Mouse (Mus musculus) left cerebral cortex, postnatal 14 days (tissue): ENCODE data around the gene Arrdc2. TPM values are rescaled to one million over a fixed set of nuclear protein-coding genes. Genes with fewer than 3 reads are reported as not detected.
"Not testable (repeated sequence)": the region's sequence is repeated elsewhere in the genome, so short reads cannot be mapped to it uniquely, and the experiment has no call there.

Experiments
- DNase-seq, 2 experiments: peaks; one replicate each; pipeline ENCODE4 v3.0.0; 2021 to 2022; ENCODE audit warnings: low spot score in 2 of 2, mixed read lengths in 1 of 2
- intact Hi-C: fragments of 180-260 bp; cut with DNase I; formaldehyde crosslinking; loops from one replicate; pipeline ENCODE4 v1.15.1; 2025
- total RNA-seq, 2 experiments: library from RNA; stranded (reverse); gene quantifications; 2 replicates each; pipeline ENCODE4 v1.2.3; 2021

Gene Arrdc2
- total RNA-seq, 2 experiments from 2014 or later, result 10.2 to 17.2 TPM

DNA sequence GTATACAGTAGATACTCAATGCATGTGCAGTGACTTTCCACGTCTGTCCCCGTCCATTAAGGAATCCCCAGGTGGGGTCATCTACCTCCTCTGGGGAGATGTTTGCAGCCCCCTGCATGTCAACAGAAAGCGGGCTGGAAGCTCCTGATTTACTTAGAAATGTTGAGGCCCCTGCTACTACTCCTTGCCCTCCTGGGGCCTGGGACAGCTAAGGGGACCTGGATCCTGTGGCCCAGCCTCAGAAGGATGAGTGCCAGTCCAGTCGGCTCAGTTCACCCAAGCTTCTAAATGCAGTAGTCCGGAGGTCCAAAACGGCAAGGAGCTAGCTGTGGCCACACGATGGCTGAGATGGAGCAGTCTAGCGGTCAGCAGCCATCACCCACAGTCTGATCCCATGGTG lies 4.4 kb upstream of the Arrdc2 start:
- DNase-seq, result no peak
- intact Hi-C loops, result loop anchor here (1.0 to 5.0 kb wide), 2 partner anchors 25 to 77 kb away; no protein-coding TSS in a partner anchor

DNA sequence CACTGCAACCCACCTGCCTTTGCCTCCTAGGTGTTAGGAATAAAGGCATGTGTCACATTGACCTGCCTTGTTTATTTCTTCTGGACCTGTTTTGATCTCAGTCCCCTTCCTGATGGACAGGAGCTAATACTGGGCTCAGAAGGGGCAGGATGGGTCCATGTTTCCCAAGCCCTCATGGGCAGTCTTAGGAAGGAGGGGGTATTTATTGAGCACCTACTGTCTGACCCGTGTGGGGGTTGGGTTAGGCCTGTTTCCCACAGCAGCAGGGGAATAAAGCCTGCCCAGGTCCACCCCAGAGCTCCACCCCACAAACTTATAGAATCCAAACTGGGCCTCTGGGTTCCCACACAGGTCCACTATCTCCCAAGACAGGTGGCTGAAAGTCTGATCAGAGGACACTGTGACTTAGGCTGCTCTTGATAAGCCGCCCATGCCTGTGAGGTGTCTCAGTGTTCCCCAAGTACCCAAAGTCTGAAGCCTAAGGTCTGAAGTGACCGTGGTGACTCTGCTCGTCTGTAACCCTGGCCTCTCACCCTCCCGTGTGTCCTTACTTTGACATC lies 3.8 kb upstream of the Arrdc2 start:
- DNase-seq, result no peak
- intact Hi-C loops, result loop anchor here (5.0 kb wide), 1 partner anchor 76 kb away; no protein-coding TSS in a partner anchor

DNA sequence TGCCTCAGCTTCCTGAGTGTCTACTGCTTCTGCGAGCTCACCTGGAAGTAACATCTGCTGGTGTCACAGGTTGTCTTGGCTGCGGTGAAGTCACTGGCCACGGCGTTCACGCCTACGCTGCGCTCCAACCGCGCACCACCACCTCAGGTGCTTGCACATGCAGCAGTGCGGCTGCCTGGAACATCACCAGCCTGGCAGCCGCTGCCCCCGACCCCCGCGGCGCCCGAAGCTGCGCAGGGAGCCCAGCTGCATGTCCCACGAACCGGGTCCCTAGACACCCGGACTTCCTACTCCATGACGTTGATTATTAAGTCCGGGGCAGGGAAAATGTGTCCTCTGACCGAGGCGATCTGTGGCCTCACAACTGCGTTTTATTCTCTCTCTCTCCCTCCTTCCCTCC lies 3.0 kb upstream of the Arrdc2 start:
- intact Hi-C loops, result loop anchor here (5.0 kb wide), 1 partner anchor 75 kb away; no protein-coding TSS in a partner anchor
- no peak for DNase-seq

DNA sequence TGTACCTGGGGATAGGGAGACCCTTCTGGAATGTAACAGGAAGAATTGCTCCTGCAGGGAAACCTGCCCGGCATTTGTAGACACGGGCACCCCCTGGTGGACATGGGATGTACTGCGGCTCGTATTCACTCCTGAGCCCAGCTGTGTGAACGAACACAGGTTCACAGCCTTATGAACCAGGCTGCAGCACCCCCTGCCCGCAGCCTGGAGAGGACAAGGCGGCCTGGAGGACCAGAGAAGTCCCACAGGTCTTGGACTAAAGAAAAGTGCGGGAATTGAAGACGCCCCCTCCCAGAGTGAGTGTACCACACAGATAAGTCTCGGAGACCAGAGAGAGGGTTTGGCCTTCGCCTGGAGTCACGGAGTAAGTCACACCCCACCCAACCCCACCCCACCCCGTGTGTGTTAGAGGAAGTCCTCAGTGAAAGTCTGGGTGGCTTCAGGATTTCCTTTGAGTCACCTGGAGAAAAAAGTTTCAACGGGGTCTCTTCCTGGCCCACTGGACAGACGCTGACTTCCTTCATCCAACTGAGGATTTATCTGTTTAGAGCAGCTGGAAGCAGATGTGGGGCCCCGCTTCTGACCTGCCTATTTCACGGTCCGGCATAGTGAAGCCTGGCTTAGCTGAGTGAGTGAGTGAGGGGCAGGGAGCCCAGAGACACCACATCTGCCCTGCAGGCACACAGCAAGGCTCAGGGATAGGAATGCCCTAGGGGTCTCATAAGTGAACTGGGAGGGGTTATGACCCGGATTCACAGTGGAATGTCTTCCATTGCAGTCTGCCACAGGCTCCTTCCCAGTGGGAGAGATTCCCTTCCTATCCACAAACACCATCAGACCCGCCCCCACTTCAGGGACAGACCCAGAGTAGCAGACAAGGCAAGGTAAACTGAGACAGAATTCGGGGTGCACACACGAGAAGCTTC lies 1.9 kb upstream of the Arrdc2 start:
- intact Hi-C loops, result loop anchor here (2.0 to 5.0 kb wide), 2 partner anchors 74 to 123 kb away; partner anchors contain the start of gene Gm3336
- peak; percentile 91 to 94 for DNase-seq

DNA sequence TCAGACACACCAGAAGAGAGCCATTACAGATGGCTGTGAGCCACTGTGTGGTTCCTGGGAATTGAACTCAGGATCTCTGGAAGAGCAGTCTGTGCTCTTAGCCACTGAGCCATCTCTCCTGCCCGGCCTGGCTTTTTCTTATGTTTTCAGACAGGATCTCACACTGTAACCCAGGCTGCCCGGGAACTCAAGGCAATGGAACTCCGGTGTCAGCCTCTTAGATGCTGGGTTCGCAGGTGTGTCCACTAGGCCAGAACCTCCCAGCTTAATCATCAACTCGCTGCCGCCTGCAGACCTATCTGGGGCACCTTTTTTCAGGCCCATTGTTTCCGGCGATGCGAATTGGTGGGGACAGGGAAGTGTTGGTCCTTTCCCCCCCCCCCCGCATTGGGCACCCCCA lies 1.1 kb upstream of the Arrdc2 start:
- intact Hi-C loops, result loop anchor here (2.0 to 5.0 kb wide), 2 partner anchors 73 to 122 kb away; partner anchors contain the start of gene Gm3336
- no peak for DNase-seq

DNA sequence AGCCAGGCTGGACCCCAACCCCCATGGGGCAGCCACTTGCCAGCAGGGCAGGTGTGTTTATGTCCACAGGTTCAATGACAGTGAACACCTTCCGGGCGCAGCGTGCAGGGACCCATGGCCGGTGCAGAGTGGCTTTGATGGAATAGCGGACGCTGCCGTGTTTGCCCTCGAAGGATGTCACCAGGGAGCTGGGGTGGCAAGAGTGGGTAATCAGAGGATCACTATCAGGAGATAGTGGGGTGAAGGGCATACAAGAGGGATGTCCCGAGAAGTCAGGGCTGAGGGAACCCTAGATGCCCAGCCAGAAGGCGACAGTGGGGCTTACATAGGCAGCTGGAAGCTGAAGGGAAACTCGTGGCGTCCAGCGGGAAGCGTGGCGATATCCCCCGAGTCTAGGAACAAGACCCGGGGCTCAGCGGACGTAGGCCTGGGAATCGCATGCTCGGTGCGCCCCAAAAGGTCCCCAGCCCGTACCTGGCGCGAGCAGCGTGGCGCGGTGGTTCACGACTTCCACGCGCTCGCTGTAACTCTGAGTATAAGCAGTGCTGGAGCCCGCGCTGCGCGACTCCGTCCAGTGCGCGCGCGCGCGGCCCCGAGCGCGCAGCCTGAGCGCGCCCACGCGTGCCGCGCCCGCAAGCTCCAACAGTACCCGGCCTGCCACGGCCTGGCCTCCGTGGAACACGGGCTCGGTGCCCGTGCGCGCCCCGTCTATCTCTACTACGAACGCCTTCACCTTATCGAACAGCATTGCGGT lies 689 bp downstream of the Arrdc2 start:
- intact Hi-C loops, result no loop called here

DNA sequence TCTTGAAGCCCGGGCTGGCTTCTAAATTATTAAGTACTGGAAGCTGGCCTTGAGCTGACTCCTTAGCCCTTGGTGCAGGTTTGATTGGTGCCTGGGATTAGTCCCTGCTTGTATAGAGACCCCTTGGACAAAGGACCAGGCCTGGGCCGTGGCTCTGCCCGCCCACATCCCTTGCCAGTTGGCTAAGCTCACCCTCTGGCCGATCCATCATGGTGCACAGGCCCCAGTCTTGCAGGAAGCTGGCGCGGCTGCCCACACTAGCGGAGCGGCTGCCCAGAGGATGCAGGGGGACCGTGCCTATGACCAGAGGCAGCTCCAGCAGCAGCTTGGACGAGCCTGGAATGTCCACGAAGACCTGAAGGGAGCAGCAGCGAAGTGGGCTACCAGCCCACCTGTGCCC lies 2.9 kb downstream of the Arrdc2 start:
- intact Hi-C loops, result no loop called here
- no peak for DNase-seq

More for the DNA sequence above, 689 bp downstream of the Arrdc2 start:
- DNase-seq, result no peak

DNA sequence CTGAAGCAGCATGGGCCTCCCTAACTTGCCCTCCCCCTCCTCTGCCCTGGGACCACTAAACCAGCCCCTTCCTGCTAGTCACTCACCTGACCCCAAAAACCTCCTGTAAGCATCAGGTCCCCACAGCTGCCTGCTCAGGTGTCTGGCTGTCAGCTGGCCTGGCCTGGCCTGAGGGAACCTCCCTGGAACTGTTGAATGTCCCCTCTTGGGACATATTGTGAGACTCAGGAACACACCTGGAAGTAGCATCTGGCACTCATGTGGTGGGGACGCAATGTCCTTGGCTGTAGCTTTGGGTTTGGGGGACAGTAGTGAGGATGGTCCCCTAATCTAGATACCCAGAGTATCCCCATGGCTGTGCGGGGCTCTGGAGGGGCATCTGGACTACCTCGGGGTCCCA lies 5.4 kb downstream of the Arrdc2 start:
- DNase-seq, result no peak
- intact Hi-C loops, result no loop called here

DNA sequence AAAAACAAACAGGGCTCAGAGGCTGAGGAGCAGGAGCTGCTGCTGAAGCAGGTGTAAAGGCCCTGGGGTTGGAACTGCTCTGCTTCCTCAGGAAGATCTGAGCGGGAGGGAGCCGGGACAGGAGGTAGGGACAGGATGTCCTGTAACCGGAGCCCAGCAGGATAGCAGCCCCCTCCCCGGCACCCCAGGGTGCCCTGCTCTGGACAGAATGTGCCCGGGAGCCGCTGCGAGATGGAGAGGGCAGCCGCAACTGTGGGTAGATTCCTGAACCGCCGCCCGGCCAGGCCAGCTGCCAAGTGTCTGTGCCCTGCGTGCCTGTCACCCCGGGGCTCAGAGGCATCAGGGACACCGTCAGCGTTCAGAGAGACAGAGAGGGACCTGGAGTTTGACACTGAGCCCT lies 6.0 kb downstream of the Arrdc2 start:
- DNase-seq, result peak in 1 of 2 experiments; percentile 48
- intact Hi-C loops, result no loop called here

DNA sequence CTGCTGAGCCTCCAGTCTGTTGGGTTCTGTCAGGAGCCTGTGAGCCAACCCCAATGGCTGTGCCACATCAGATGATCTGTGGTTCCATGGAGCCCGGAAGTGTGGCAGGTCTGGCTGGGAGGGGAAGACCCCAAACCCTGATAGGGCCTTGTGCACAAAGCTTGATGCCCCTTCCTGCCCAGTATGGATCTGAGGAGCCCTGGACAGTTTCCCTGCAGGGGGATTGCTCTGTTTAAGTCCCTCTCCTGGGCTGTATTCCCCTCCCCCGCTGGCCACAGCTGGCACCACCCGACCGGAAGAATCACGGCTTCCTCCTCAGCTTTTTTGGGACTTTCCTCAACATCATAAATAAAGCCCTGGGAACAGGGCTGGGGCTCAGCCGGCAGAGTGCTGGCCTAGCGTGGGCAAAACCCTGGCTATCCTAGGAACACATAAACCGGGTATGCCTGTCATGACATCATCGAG lies 6.5 kb downstream of the Arrdc2 start:
- no peak for DNase-seq
- intact Hi-C loops, result no loop called here

DNA sequence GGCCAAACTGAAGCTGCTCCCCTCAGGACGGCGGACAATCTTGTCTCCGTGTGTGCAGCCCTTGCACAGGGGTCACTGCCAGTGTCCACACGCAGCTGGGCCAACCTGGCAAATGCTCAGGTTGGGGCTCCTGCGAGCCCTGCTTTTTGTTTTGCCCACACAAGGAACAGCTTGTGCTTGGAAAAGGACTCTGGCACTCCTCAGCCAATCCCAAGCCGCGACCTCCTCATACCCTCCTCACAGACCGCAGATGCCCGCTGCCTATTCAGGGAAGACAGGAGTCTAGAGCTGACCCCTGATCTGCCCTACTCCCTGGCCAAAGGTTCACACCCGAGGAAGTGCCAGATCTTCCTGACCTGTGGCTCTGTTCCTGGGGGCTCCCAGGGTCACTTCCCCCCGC lies 7.1 kb downstream of the Arrdc2 start:
- DNase-seq, result no peak
- intact Hi-C loops, result no loop called here

DNA sequence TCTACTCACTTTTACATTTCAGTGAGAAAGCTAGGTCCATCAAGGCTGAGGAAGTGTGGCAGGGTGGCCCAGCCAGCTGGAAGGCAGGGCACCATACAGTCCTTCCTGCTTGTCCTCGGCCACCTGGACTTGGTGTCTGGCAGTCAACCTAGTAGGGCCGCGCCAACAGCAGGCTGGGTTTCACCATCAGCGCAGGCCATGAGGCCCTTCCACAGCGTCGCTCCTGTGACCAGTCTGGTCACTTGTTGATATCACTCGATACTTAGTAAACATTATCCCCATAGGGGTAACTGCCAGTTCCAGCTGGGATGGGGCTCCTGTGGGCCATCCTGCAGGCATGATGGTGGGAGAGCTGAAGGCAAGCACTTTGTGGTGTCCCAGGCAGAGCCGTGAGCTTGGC lies 8.0 kb downstream of the Arrdc2 start:
- intact Hi-C loops, result no loop called here

DNA sequence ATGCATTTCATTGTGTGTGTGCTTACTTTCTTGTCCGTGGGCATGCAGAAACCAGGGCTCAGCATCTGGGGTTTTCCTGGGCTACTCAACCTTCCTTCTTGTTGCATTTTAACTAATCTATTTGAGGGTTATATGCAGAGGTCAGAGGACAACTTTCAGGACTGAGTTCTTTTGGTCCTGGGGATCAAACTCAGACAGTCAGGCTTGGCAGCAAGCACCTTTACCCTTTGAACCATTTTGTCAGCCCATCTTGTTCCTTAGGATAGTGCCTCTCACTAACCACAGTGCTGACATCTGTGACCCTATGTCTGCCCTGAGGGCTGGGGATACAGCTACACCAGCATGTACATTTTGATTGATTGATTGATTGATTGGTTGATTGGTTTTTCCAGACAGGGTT lies 11.7 kb downstream of the Arrdc2 start:
- DNase-seq, result no peak
- intact Hi-C loops, result no loop called here

More for the DNA sequence above, 8.0 kb downstream of the Arrdc2 start:
- no peak for DNase-seq

DNA sequence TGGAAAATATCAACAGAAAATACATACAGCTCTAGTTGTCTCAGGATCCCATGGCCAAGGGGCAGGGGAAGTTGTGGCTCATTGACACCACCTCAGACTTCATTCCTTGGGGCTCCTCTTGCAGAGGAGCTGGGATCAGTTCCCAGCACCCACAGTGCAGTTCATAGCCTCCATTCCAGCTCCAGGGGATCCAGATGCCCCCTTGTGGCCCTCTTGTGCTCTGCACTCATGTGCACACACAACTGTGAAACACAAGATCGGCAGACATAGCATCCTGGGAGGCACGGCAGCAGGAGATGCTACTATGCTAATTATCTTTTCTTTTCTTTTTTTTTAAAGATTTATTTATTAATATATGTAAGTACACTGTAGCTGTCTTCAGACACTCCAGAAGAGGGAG lies 12.5 kb downstream of the Arrdc2 start:
- no peak for DNase-seq
- intact Hi-C loops, result no loop called here

DNA sequence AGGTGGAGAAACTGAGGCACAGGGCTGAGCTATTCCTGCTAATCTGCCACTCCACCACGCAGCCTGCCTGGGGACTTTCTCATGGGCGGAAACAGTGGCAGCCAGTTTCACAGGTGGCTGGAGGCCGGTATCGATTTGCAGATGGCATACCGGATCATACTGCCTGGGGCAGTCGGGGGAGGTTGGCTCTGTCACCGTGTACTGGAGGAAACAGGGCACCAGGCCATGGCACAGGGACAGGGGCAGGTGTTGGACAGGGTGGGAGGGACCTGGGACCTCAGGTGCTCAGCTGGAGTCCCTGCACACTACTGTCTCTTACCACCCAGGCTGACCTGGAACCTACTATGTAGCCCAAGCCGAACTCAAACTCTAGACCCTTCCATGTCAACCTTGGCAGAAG lies 13.7 kb downstream of the Arrdc2 start:
- DNase-seq, result no peak
- intact Hi-C loops, result no loop called here

DNA sequence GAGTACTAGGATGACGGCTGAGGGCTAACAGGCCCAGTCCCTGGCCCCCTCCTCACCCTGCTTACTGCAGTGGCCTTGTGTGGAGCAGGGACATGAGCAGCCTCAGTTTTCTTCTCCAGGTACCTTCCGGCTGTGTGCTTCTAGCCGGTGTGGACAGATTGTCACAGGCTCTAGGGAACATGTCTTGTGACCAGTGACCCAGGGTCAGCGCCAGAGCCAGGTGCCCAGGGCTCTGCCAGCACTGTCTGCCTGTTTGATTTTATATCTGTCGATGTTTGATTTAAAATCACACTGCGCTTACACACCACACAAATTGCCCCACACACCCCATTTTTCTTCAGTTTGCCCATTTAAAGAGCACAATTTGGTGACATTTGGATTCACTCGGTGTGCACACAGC lies 15.7 kb downstream of the Arrdc2 start:
- DNase-seq, result no peak
- intact Hi-C loops, result no loop called here

DNA sequence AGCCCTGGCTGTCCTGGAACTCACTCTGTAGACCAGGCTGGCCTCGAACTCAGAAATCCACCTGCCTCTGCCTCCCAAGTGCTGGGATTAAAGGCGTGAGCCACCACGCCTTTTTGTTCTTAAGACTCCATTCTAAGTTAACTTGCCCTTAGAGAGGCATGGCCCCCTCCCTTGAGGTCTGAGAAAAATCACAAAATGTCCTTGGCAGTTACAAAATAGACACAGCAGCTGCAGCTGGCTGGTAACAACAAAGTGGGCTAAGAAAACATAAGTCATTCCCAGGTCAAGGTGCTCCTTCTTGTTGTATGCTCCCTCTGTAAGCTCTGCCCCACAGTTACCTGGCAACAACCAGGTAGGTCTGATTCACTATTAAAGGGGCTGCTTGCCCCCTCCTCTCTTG lies 16.9 kb downstream of the Arrdc2 start:
- intact Hi-C loops, DNase-seq: not testable (repeated sequence)

DNA sequence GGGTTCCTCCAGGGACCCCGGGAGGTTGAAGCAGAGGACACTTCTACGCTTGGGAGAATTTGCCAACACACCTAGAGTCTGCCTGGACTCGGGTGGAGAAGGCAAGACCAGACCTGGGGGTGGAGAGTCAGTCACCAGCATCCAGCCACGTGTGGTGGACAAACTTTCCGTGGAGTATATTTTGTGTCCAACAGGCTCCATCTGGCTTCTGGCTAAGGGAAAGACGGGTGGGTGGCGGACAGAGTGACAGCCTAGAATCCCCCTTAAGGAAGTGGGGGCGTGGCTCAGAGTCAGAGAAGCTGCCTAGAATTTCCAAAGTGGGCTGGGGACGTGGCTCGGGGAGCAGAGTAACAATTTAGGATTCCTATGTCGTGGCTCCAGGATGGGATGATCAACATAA lies 17.5 kb downstream of the Arrdc2 start:
- intact Hi-C loops, result no loop called here
- no peak for DNase-seq

DNA sequence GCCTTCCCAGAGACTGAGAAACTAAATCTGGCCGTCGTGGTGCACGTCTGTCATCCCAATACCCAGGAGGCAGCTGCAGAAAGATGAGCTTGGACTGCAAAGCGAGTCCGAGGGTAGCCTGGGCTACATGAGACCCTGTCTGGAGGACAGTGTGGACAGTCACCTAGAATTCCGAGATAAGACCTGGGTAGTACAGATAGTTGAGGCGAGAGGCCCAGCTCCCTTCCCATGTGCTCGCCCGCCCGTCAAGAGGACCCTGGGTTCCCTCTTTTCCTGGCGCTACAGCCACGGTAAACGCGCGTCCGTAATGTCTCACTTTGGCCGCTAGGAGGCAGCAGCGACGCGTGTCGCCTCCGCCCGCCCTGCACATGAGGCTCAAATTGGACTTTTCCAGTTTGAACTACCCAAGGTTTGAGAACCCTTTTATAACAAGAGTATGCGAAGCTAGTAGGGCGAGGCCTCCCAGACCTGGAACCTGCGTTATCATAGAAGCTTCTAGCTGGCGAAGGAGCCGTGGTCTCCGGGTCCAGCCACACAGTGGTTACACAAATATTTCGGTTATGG lies 18.0 kb downstream of the Arrdc2 start:
- peak in 1 of 2 experiments; percentile 69 for DNase-seq
- intact Hi-C loops, result no loop called here
